Mouse (Mus musculus) kidney, postnatal 36 days (tissue): ENCODE measurements at regions not wholly inside any gene's neighbourhood (a gene's known extent, or its start where the extent isn't known, plus 50 kb on each side); places are given as distances from the start of the nearest gene placed in this dataset.

Source experiments
- DNase-seq, 2 experiments: peaks; one replicate each; pipeline ENCODE4 v3.0.0; 2021 to 2022; ENCODE audit warnings: mixed read lengths in 2 of 2

GRCm38 (mm10) chr11:38618707-38619106, 1382.9 kb upstream of the Tenm2 start:
- DNase-seq, result no peak

GRCm38 (mm10) chr11:38600971-38601370, 1365.2 kb upstream of the Tenm2 start:
- no peak for DNase-seq

- no peak for DNase-seq
These were observed 1332.8 kb upstream of the Tenm2 start for GRCm38 (mm10) chr11:38568515-38568914.

- peak in 1 of 2 experiments; percentile 6 for DNase-seq
These were observed 1308.1 kb upstream of the Tenm2 start for GRCm38 (mm10) chr11:38543893-38544292.

GRCm38 (mm10) chr11:38540097-38540496, 1304.3 kb upstream of the Tenm2 start:
- DNase-seq, result no peak

- no peak for DNase-seq
These were observed 1296.5 kb upstream of the Tenm2 start for GRCm38 (mm10) chr11:38532282-38532681.

- no peak for DNase-seq
These were observed 1273.9 kb upstream of the Tenm2 start for GRCm38 (mm10) chr11:38509676-38510075.

- DNase-seq, result no peak
These were observed 1228.5 kb upstream of the Tenm2 start for GRCm38 (mm10) chr11:38464239-38464596.

GRCm38 (mm10) chr11:38463568-38464238, 1227.9 kb upstream of the Tenm2 start:
- DNase-seq, result no peak

GRCm38 (mm10) chr11:38443291-38443690, 1207.5 kb upstream of the Tenm2 start:
- no peak for DNase-seq

GRCm38 (mm10) chr11:38410302-38410701, 1174.5 kb upstream of the Tenm2 start:
- DNase-seq, result no peak

- no peak for DNase-seq
These were observed 1162.0 kb upstream of the Tenm2 start for GRCm38 (mm10) chr11:38397771-38398170.

- no peak for DNase-seq
These were observed 1151.2 kb upstream of the Tenm2 start for GRCm38 (mm10) chr11:38386958-38387357.

- DNase-seq, result no peak
These were observed 1110.7 kb upstream of the Tenm2 start for GRCm38 (mm10) chr11:38346442-38346841.

- DNase-seq, result no peak
These were observed 1099.6 kb upstream of the Tenm2 start for GRCm38 (mm10) chr11:38335411-38335810.

GRCm38 (mm10) chr11:38297693-38298092, 1061.9 kb upstream of the Tenm2 start:
- DNase-seq, result no peak

GRCm38 (mm10) chr11:38291289-38291688, 1055.5 kb upstream of the Tenm2 start:
- DNase-seq, result no peak

GRCm38 (mm10) chr11:38280961-38281360, 1045.2 kb upstream of the Tenm2 start:
- no peak for DNase-seq
